Mouse (Mus musculus): ENCODE results near the gene Spint5. TPM values are rescaled to one million over a fixed set of nuclear protein-coding genes. Genes with fewer than 3 reads are reported as not detected.

Gene Spint5
- total and polyA plus RNA-seq, 3 experiments, result 1.4 TPM; not detected in 2

DNA sequence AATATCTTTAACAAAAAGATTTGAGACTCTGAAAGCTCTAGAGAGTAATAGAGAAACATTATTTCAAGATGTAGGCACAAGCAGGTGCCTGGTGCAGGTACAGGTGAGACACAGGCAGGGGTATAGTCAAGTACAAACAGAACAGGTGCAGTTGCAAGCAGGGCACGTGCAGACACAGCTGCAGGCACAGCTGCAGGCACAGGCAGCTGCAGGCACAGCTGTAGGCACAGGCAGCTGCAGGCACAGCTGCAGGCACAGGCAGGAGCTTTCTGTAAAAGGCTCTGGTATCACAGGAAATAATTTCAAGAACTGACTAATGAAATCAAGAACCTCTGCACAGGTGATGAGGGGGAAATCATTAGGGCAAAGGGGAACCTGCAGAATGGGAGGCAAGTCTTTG is 44.2 kb upstream of the Spint5 start:
- no peak overlapping the region for H3K4me2 ChIP-seq (ENCODE audit: insufficient read depth, low read depth, poor library complexity, severe bottlenecking)
- no peaks in the 10 kb centered on the region for H3K79me2 ChIP-seq (replicated peaks; ENCODE audit: control insufficient read depth, extremely low read depth, insufficient read depth, poor library complexity, severe bottlenecking)
- DNase-seq (ENCODE audit: extremely low read depth), result no peak
- no peak overlapping the region for H3K9ac ChIP-seq (ENCODE audit: insufficient read depth, low read depth)
- H3K27me3 ChIP-seq (replicated peaks), result peaks cover 46% of the 10 kb centered on the region
- H3K4me3 ChIP-seq (replicated peaks in 1 of 3; ENCODE audit: low read depth in 2 of 3, low read length in 2 of 3, poor library complexity in 1 of 3), result no peak overlapping the region
- in situ Hi-C loops (cut with MboI; ENCODE audit: low pct_ligation_motif_present, low pct_unique_long_range_greater_than_20kb, low sequenced_read_pairs), result no loop called here
- TF ChIP-seq HCFC1 (IDR thresholded peaks at IDR 0.05; ENCODE audit: low read depth, low read length) (no peak), ZKSCAN1 (IDR thresholded peaks at IDR 0.05; ENCODE audit: borderline replicate concordance, low read depth, low read length) (no peak), SMC3 (IDR thresholded peaks at IDR 0.05; ENCODE audit: low read depth, low read length) (no peak), ELF1 (IDR thresholded peaks at IDR 0.05; ENCODE audit: low read depth, low read length) (no peak), CHD1 (IDR thresholded peaks at IDR 0.05; ENCODE audit: low read depth, low read length) (no peak), RCOR1 (conservative IDR thresholded peaks at IDR 0.05; ENCODE audit: low read depth, low read length) (no peak), UBTF (IDR thresholded peaks at IDR 0.05; ENCODE audit: low read depth, low read length) (no peak), E2F4 (IDR thresholded peaks at IDR 0.05; ENCODE audit: insufficient replicate concordance, low read depth, low read length) (no peak), ZMIZ1 (IDR thresholded peaks at IDR 0.05; ENCODE audit: low read depth, low read length) (no peak), ZC3H11A (IDR thresholded peaks at IDR 0.05; ENCODE audit: low read depth, low read length) (no peak), MAFK (IDR thresholded peaks at IDR 0.05; ENCODE audit: insufficient replicate concordance, low read length) (no peak)
- no peaks in the 10 kb centered on the region for H3K4me1 ChIP-seq (ENCODE audit: control insufficient read depth in 1 of 2, insufficient read depth in 2 of 2)
- no peaks in the 10 kb centered on the region for H3K36me3 ChIP-seq (replicated peaks in 1 of 2; ENCODE audit: control insufficient read depth in 1 of 2, insufficient read depth in 1 of 2, low read length in 1 of 2)
- H3K27ac ChIP-seq (ENCODE audit: insufficient read depth, low read depth), result no peak overlapping the region
- dilution Hi-C loops (cut with MboI; ENCODE audit: extremely low pct_ligation_motif_present, extremely low pct_unique_long_range_greater_than_20kb, low sequenced_read_pairs), result no loop called here
- H3K9me3 ChIP-seq (replicated peaks; ENCODE audit: low read length), result peaks cover 30% of the 10 kb centered on the region

- H3K36me3 ChIP-seq (replicated peaks in 1 of 2; ENCODE audit: control insufficient read depth in 1 of 2, insufficient read depth in 1 of 2, low read length in 1 of 2), result no peaks in the 10 kb centered on the region
- H3K4me1 ChIP-seq (ENCODE audit: control insufficient read depth in 1 of 2, insufficient read depth in 2 of 2), result peaks cover 0 to 3% of the 10 kb centered on the region in 2 experiments; a peak in 1 of 4 replicates
- H3K27ac ChIP-seq (ENCODE audit: insufficient read depth, low read depth), result no peak within 1 kb of the TSS
- H3K9me3 ChIP-seq (replicated peaks; ENCODE audit: low read length), result peaks cover 16% of the 10 kb centered on the region
- TF ChIP-seq ZC3H11A (IDR thresholded peaks at IDR 0.05; ENCODE audit: low read depth, low read length), result no peak
- TF ChIP-seq CTCF (conservative IDR thresholded peaks at IDR 0.05 in 1 of 2, IDR thresholded peaks at IDR 0.05 in 1 of 2; ENCODE audit: low read depth in 2 of 2, low read length in 2 of 2), result no peak
- TF ChIP-seq HCFC1 (IDR thresholded peaks at IDR 0.05; ENCODE audit: low read depth, low read length), result no peak
- TF ChIP-seq MAZ (IDR thresholded peaks at IDR 0.05; ENCODE audit: low read depth, low read length), result no peak
- no peak for TF ChIP-seq TCF12 (IDR thresholded peaks at IDR 0.05; ENCODE audit: low read depth, low read length)
- TF ChIP-seq RAD21 (IDR thresholded peaks at IDR 0.05; ENCODE audit: low read depth, low read length), result no peak
- TF ChIP-seq SMC3 (IDR thresholded peaks at IDR 0.05; ENCODE audit: low read depth, low read length), result no peak
- TF ChIP-seq JUN (IDR thresholded peaks at IDR 0.05; ENCODE audit: insufficient read depth, low read depth, low read length), result no peak
- no peak for TF ChIP-seq E2F4 (IDR thresholded peaks at IDR 0.05; ENCODE audit: insufficient replicate concordance, low read depth, low read length)
- no peak for TF ChIP-seq TBP (conservative IDR thresholded peaks at IDR 0.05; ENCODE audit: low read depth, low read length)
- TF ChIP-seq MAFK (IDR thresholded peaks at IDR 0.05; ENCODE audit: insufficient replicate concordance, low read length), result no peak
- no peak for TF ChIP-seq ZMIZ1 (IDR thresholded peaks at IDR 0.05; ENCODE audit: low read depth, low read length)
- TF ChIP-seq ELF1 (IDR thresholded peaks at IDR 0.05; ENCODE audit: low read depth, low read length), result no peak
- no peak for DNase-seq (ENCODE audit: extremely low read depth)
- no peak within 1 kb of the TSS for H3K4me3 ChIP-seq (replicated peaks in 1 of 3; ENCODE audit: low read depth in 2 of 3, low read length in 2 of 3, poor library complexity in 1 of 3)
- H3K9ac ChIP-seq (ENCODE audit: insufficient read depth, low read depth), result no peak within 1 kb of the TSS
- H3K79me2 ChIP-seq (replicated peaks; ENCODE audit: control insufficient read depth, extremely low read depth, insufficient read depth, poor library complexity, severe bottlenecking), result no peaks in the 10 kb centered on the region
- dilution Hi-C loops (cut with MboI; ENCODE audit: extremely low pct_ligation_motif_present, extremely low pct_unique_long_range_greater_than_20kb, low sequenced_read_pairs) (no loop called here), in situ Hi-C loops (cut with MboI; ENCODE audit: low pct_ligation_motif_present, low pct_unique_long_range_greater_than_20kb, low sequenced_read_pairs) (no loop called here)
- H3K27me3 ChIP-seq (replicated peaks), result peaks cover 45% of the 10 kb centered on the region
- no peak within 1 kb of the TSS for H3K4me2 ChIP-seq (ENCODE audit: insufficient read depth, low read depth, poor library complexity, severe bottlenecking)
These were observed 41.1 kb upstream of the Spint5 start, which contains the start of gene Wfdc11 for GRCm38 (mm10) chr2:164673987-164674386. Wfdc11 (minus strand) TSS chr2:164674087.
